Mouse (Mus musculus) thymus, adult 18-20 months (tissue): ENCODE measurements around the gene Hpse2.
"Not testable (repeated sequence)": the region's sequence is repeated elsewhere in the genome, so short reads cannot be mapped to it uniquely, and the experiment has no call there.

Source experiments
- DNase-seq, 2 experiments: peaks; one replicate each; pipeline ENCODE4 v3.0.0; 2022; ENCODE audit warnings: mixed read lengths in 2 of 2

Hpse2 gene

GRCm38 (mm10) chr19:43388017-43388904 lies at the start of gene Hpse2:
TSS of gene Hpse2 (minus strand) at chr19:43388355.
- no peak for DNase-seq

- no peak for DNase-seq
Measured at GRCm38 (mm10) chr19:43427446-43428224, 39.5 kb upstream of the Hpse2 start.

- DNase-seq = no peak
Measured at GRCm38 (mm10) chr19:43424082-43424481, 35.9 kb upstream of the Hpse2 start.

- peak in 1 of 2 experiments; percentile 23 for DNase-seq
Measured at GRCm38 (mm10) chr19:43420506-43420905, 32.4 kb upstream of the Hpse2 start.

- no peak for DNase-seq
Measured at GRCm38 (mm10) chr19:43415565-43415964, 27.4 kb upstream of the Hpse2 start.

GRCm38 (mm10) chr19:43407181-43407580 lies 19.0 kb upstream of the Hpse2 start:
- no peak for DNase-seq

- DNase-seq = no peak
Measured at GRCm38 (mm10) chr19:43396327-43396726, 8.2 kb upstream of the Hpse2 start.

- DNase-seq = no peak
Measured at GRCm38 (mm10) chr19:43387071-43387770, 934 bp downstream of the Hpse2 start.

- DNase-seq = no peak
Measured at GRCm38 (mm10) chr19:43386041-43386952, 1.9 kb downstream of the Hpse2 start.

- DNase-seq = no peak
Measured at GRCm38 (mm10) chr19:43385451-43385850, 2.7 kb downstream of the Hpse2 start.

- no peak for DNase-seq
Measured at GRCm38 (mm10) chr19:43384978-43385431, 3.1 kb downstream of the Hpse2 start.

- no peak for DNase-seq
Measured at GRCm38 (mm10) chr19:43384346-43384977, 3.7 kb downstream of the Hpse2 start.

GRCm38 (mm10) chr19:43358830-43359229 lies 29.3 kb downstream of the Hpse2 start:
- DNase-seq = no peak

- DNase-seq = no peak
Measured at GRCm38 (mm10) chr19:43311125-43311524, 77.0 kb downstream of the Hpse2 start.

- DNase-seq = no peak
Measured at GRCm38 (mm10) chr19:43306756-43307155, 81.4 kb downstream of the Hpse2 start.

- DNase-seq = not testable (repeated sequence)
Measured at GRCm38 (mm10) chr19:43281336-43281735, 106.8 kb downstream of the Hpse2 start.

GRCm38 (mm10) chr19:43243993-43244392 lies 144.2 kb downstream of the Hpse2 start:
- no peak for DNase-seq

- DNase-seq = no peak
Measured at GRCm38 (mm10) chr19:43231711-43232110, 156.4 kb downstream of the Hpse2 start.

- no peak for DNase-seq
Measured at GRCm38 (mm10) chr19:43193562-43193961, 194.6 kb downstream of the Hpse2 start.

- DNase-seq = no peak
Measured at GRCm38 (mm10) chr19:43175437-43175965, 212.7 kb downstream of the Hpse2 start.

GRCm38 (mm10) chr19:43174812-43175211 lies 213.3 kb downstream of the Hpse2 start:
- no peak for DNase-seq
